Comparison of ENCODE assay signal across 22 mouse cellular contexts in the genomic region with DNA sequence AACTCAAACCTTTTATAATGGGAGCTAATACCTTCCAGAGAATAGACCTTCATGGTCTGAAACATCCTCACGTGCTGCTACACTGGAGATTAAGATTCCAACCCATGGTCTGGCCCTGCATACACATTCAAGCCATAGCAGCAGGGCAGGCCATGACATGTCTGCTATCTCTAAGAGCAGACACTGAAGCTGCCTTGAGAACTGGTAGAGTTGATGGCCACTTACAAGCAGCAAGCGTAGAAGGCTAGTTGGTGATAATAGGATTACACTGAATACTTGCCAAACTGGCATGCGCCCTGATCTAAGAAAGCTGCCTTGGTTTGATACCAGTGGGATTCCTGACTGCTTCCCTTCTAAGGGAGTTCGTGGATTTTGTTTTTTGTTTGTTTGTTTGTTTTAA. TPM values are rescaled to one million over a fixed set of nuclear protein-coding genes. Genes with fewer than 3 reads are reported as not detected.
DNase-seq lines count a peak whose midpoint lies in the region; ATAC-seq and TF ChIP-seq lines count a peak whose summit lies in the region.
"Had no signal": no experiment of that assay in that cellular context is flagged by ENCODE, and none has a peak within 500 bp of the region (broad histone marks: within the 10 kb centered on the region; RNA-seq: fewer than 3 reads in every experiment).

No protein-coding gene starts in this region.

- ATAC-seq in midbrain, postnatal 0 days (ENCODE audit: low FRiP score): no peak
- peak; percentile 89 for ATAC-seq in liver, embryonic 12.5 days
- ATAC-seq in megakaryocyte-erythroid progenitor cell, adult 5-6 weeks (replicated peaks; ENCODE audit: low FRiP score, low TSS enrichment, poor library complexity, severe bottlenecking): peak; percentile 99
- ATAC-seq: activated CD4-positive, CD25-positive, alpha-beta regulatory T cell, adult 4 months had no signal

- DNase-seq in midbrain, postnatal 0 days (ENCODE audit: low spot score): peak; percentile 11
- no peak for DNase-seq in midbrain, embryonic 10.5 days (ENCODE audit: low spot score)
- peak; percentile 33 for DNase-seq in c-Kit-positive CD71-positive TER-119-positive erythroid progenitor cells, embryonic 14.5 days (ENCODE audit: low spot score)
- DNase-seq in lung, adult 18-20 months: no peak
- DNase-seq in kidney, postnatal 25 days: no peak
- DNase-seq: adrenal gland, postnatal 14 days; cerebellum, adult 8-10 months; gastrocnemius, adult 2 months; heart, adult 11 months; kidney, adult 18-20 months; kidney, postnatal 10 days; lung, postnatal 4 days; thymus, postnatal 25 days had no signal

- H3K4me3 ChIP-seq in midbrain, postnatal 0 days (ENCODE audit: low read depth, low read length): no peak overlapping the region
- H3K4me3 ChIP-seq in midbrain, embryonic 10.5 days: no peak overlapping the region
- H3K4me3 ChIP-seq in liver, embryonic 12.5 days: no peak overlapping the region
- H3K4me3 ChIP-seq: embryonic facial prominence, embryonic 15.5 days; forebrain, embryonic 10.5 days; gastrocnemius, adult 2 months; left cerebral cortex, adult 2 months; lung, embryonic 15.5 days; midbrain, embryonic 12.5 days; neural tube, embryonic 12.5 days had no signal

- H3K27ac ChIP-seq in midbrain, postnatal 0 days (ENCODE audit: low read depth, low read length): no peak overlapping the region
- H3K27ac ChIP-seq in midbrain, embryonic 10.5 days (replicated peaks): no peak overlapping the region
- H3K27ac ChIP-seq in liver, embryonic 12.5 days: no peak overlapping the region
- H3K27ac ChIP-seq: embryonic facial prominence, embryonic 15.5 days; forebrain, embryonic 10.5 days; gastrocnemius, adult 2 months; left cerebral cortex, adult 2 months; lung, embryonic 15.5 days; midbrain, embryonic 12.5 days; neural tube, embryonic 12.5 days had no signal

- no peaks in the 10 kb centered on the region for H3K4me1 ChIP-seq in midbrain, postnatal 0 days (ENCODE audit: insufficient read depth, low read length)
- H3K4me1 ChIP-seq in midbrain, embryonic 10.5 days: peaks cover 7% of the 10 kb centered on the region; the same call in 1 of the 2 replicates
- peaks cover 39% of the 10 kb centered on the region for H3K4me1 ChIP-seq in liver, embryonic 12.5 days
- H3K4me1 ChIP-seq: embryonic facial prominence, embryonic 15.5 days; lung, embryonic 15.5 days; midbrain, embryonic 12.5 days; neural tube, embryonic 12.5 days had no signal

- H3K36me3 ChIP-seq in midbrain, postnatal 0 days (ENCODE audit: insufficient read depth, low read length): no peaks in the 10 kb centered on the region
- H3K36me3 ChIP-seq in midbrain, embryonic 10.5 days: 0 out of 2 replicates have a peak, but pooled peaks cover 7% of the 10 kb centered on the region
- no peaks in the 10 kb centered on the region for H3K36me3 ChIP-seq in liver, embryonic 12.5 days
- H3K36me3 ChIP-seq: lung, embryonic 15.5 days; midbrain, embryonic 12.5 days; neural tube, embryonic 12.5 days had no signal

- no peak overlapping the region for H3K4me2 ChIP-seq in midbrain, postnatal 0 days (ENCODE audit: low read depth, low read length, poor library complexity, severe bottlenecking)
- no peak overlapping the region for H3K4me2 ChIP-seq in liver, embryonic 12.5 days
- H3K4me2 ChIP-seq: embryonic facial prominence, embryonic 15.5 days; lung, embryonic 15.5 days; midbrain, embryonic 12.5 days; neural tube, embryonic 12.5 days had no signal

- no peaks in the 10 kb centered on the region for H3K9me3 ChIP-seq in midbrain, postnatal 0 days (ENCODE audit: low read length)
- no peaks in the 10 kb centered on the region for H3K9me3 ChIP-seq in midbrain, embryonic 10.5 days (replicated peaks)
- H3K9me3 ChIP-seq in liver, embryonic 12.5 days (replicated peaks): no peaks in the 10 kb centered on the region
- H3K9me3 ChIP-seq: embryonic facial prominence, embryonic 15.5 days; forebrain, embryonic 10.5 days; lung, embryonic 15.5 days; midbrain, embryonic 12.5 days; neural tube, embryonic 12.5 days had no signal

- no peak for TF ChIP-seq CTCF in midbrain, postnatal 0 days (IDR thresholded peaks at IDR 0.05)

- WGBS in midbrain, postnatal 0 days: 58% methylated on average over 4 of the region's 4 CpGs
- WGBS in midbrain, embryonic 10.5 days: 76% methylated on average over 4 of the region's 4 CpGs
- WGBS in liver, embryonic 12.5 days (ENCODE audit: insufficient replicate concordance): 26% methylated on average over 4 of the region's 4 CpGs

- H3K27me3 ChIP-seq in midbrain, postnatal 0 days (ENCODE audit: insufficient read depth, low read length): no peaks in the 10 kb centered on the region
- H3K27me3 ChIP-seq in midbrain, embryonic 10.5 days (ENCODE audit: low read depth, poor library complexity, severe bottlenecking): no peaks in the 10 kb centered on the region
- H3K27me3 ChIP-seq in liver, embryonic 12.5 days (replicated peaks): no peaks in the 10 kb centered on the region
- H3K27me3 ChIP-seq: embryonic facial prominence, embryonic 15.5 days; lung, embryonic 15.5 days; midbrain, embryonic 12.5 days; neural tube, embryonic 12.5 days had no signal

- no peak overlapping the region for H3K9ac ChIP-seq in midbrain, postnatal 0 days (replicated peaks; ENCODE audit: low read length, poor library complexity, severe bottlenecking)
- H3K9ac ChIP-seq in liver, embryonic 12.5 days: no peak overlapping the region
- H3K9ac ChIP-seq: embryonic facial prominence, embryonic 15.5 days; lung, embryonic 15.5 days; midbrain, embryonic 12.5 days; neural tube, embryonic 12.5 days had no signal

RNA-seq across cellular contexts. Expression of a gene that starts 53.0 kb away (rescaled TPM):
- total RNA-seq in midbrain, postnatal 0 days (2014; rRNA removed): 2.5 and 6.2 TPM in 2 replicates
- polyA plus RNA-seq in midbrain, postnatal 0 days (2015; fragmentation: Nextera tagmentation; extraction: Ambion mirVana): 2.0 and 2.6 TPM in 2 replicates
- polyA plus RNA-seq in midbrain, embryonic 10.5 days (2016; fragmentation: Nextera tagmentation; extraction: Ambion mirVana): 1.9 and 2.7 TPM in 2 replicates
- polyA plus RNA-seq in liver, embryonic 12.5 days (2016; fragmentation: Nextera tagmentation; extraction: Ambion mirVana): 4.8 and 5.5 TPM in 2 replicates
- total RNA-seq in megakaryocyte-erythroid progenitor cell, adult 5-6 weeks (2014; fragmentation: Nextera tagmentation): 7.1 and 24.3 TPM in 2 replicates
- 21.1 and 22.0 TPM in 2 replicates for total RNA-seq in megakaryocyte-erythroid progenitor cell, adult 5-6 weeks (2017)

RNA-seq across cellular contexts. Expression of a gene that starts 58.1 kb away (rescaled TPM):
- total RNA-seq in midbrain, postnatal 0 days (2014; rRNA removed): 21.2 and 23.6 TPM in 2 replicates
- 7.1 and 8.4 TPM in 2 replicates for polyA plus RNA-seq in midbrain, postnatal 0 days (2015; fragmentation: Nextera tagmentation; extraction: Ambion mirVana)
- polyA plus RNA-seq in midbrain, embryonic 10.5 days (2016; fragmentation: Nextera tagmentation; extraction: Ambion mirVana): 2.9 and 3.2 TPM in 2 replicates
- polyA plus RNA-seq in liver, embryonic 12.5 days (2016; fragmentation: Nextera tagmentation; extraction: Ambion mirVana): 2.3 and 2.8 TPM in 2 replicates
- total RNA-seq in megakaryocyte-erythroid progenitor cell, adult 5-6 weeks (2014; fragmentation: Nextera tagmentation): 6.4 and 7.3 TPM in 2 replicates
- 16.3 and 23.6 TPM in 2 replicates for total RNA-seq in megakaryocyte-erythroid progenitor cell, adult 5-6 weeks (2017)

Comparison
In these comparisons a context has a peak if more than half of its experiments do, and no peak if none do; other contexts are left out.
1. DNase-seq: peak in midbrain, postnatal 0 days (single experiment) and c-Kit-positive CD71-positive TER-119-positive erythroid progenitor cells, embryonic 14.5 days (single experiment); none in midbrain, embryonic 10.5 days (single experiment), lung, adult 18-20 months (0 of 2) and kidney, postnatal 25 days (0 of 2).